Mouse (Mus musculus): ENCODE results near the gene Dgcr6.
"Not testable (repeated sequence)": the region's sequence is repeated elsewhere in the genome, so short reads cannot be mapped to it uniquely, and the experiment has no call there.

Dgcr6 gene

DNA sequence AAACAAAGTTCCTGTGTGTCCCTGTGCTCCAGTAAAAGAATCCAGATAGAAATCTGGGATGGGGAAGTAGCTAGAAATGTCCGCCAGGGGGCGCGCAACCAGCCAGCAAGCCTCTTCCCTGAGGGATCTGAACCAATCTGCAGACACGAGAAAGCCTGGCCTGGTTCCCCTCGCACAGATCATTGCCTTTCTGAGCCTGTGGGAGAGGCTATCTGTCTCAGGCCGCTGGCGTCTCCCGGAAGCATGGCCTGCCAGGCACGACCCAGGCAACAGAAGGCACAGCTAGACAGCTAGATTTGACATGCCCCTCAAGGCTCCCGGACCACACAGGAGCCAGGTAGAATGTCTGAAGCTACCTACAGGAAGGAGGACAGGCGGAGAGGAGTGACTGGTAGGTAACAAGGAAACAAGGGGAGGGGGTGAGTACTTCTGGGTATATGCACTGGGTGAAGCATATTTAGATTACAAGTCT lies at the start of gene Dgcr6:
TSS of gene Dgcr6 (plus strand) at position 130 of the 472 bp plus-strand sequence.
- peak; percentile 86 for ATAC-seq (ENCODE audit: insufficient number of reproducible peaks, low FRiP score, low TSS enrichment)

DNA sequence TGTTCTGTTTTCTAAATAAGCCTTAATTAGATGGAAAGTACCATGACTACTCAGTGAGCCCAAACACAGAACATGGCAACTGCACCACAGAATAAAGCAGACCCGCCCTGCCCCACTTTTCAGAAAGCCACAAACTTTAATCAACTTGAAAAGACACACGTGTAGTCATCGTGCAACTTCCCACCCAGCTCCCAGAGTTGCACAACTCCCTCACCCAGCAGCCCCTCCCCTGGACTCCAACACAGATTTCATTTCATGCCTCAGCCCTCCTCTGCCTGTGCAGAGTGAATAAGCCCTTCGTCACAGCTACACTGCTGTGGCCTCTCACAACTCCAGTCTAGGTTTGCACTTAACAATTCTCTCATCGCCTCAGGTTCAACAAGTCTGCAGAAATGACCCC lies 48.1 kb upstream of the Dgcr6 start:
- ATAC-seq (ENCODE audit: insufficient number of reproducible peaks, low FRiP score, low TSS enrichment) = no peak

DNA sequence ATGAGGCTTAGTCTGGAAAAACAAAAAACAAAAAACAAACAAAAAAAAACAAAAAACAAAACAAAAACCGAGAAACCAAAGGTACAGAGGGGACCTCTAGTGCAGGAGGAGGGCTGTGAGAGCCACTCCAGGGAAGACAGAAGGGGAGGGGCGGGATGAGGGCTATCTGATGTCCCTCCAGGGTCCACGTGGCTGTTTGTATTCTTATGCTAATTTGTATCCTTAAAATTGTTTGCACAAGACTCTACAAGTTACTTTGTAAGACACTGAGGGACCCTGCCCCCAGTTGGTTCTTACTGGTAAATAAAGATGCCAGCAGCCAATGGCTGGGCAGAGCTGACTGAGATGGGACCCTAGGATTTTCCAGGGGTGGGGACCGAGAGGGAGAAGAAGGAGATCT lies 45.6 kb upstream of the Dgcr6 start:
- no peak for ATAC-seq (ENCODE audit: insufficient number of reproducible peaks, low FRiP score, low TSS enrichment)

DNA sequence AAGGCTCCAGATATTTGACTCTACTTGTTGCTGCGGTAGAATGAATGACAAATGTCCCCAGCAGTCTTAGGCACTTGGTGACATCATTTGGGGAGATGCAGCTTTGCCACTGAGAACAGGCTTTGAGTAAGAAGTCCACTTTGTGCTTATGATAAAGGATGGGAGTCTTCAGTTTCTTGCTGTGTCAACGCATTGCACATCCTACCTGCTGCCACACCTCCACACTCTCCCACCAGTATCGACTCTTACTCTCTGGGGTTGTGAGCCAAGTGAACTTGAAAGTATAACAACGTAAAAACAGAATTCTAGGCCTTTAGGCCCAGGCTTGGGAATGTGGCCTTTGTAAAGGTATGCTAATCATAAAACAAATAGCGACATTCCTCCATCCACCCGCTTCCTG lies 41.6 kb upstream of the Dgcr6 start:
- ATAC-seq (ENCODE audit: insufficient number of reproducible peaks, low FRiP score, low TSS enrichment) = no peak

DNA sequence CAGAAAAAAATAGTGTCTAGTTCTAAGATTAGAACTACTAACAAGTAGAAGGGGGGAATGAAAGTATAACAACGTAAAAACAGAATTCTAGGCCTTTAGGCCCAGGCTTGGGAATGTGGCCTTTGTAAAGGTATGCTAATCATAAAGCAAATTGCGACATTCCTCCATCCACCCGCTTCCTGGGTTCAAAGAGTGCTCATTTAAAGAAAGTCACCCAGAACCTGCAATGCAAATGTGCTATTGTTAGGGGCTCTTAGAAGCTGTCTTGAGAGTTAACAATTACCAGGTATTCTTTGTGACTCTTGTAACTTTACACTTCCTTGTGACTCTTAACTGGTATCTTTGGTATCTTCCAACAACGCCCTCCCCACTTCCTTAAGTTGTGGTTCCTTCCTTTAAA lies 36.2 kb upstream of the Dgcr6 start:
- ATAC-seq (ENCODE audit: insufficient number of reproducible peaks, low FRiP score, low TSS enrichment) = not testable (repeated sequence)

DNA sequence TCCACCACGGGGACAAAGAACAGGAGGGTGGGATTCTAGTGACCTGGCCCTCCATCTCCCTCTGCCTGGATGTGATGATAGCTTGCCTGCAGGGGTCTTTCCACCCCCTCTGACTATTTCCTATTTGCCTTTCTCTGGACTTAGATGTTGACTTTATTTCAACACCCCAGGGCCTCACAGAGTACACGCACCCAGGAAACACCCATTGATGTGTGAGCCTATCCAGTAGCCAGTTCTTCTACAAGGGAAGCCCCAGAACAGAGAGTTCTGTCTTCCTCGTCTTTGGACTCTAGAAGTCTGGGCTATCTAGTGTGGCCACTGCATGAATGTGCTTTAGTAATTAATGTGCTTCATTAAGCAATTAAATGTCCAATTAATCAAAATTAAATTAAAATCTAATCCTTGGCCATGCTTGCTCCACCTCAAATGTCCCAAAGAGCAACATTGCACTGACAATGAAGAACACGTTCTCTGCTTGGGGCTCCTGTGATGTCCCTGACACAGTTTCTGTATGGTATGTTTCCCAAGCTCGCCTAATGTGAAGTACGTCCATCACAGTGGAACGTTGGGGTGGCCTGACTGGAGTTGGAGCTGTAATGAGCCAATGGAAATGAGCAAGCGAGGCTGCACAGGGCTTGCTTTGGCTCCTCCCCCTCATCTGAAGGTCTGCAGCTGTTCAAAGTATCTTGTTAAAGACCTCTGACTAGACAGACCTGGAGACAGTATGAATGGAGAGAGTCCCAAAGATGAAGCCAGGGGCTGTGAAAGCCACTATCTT lies 29.7 kb upstream of the Dgcr6 start:
- ATAC-seq (ENCODE audit: insufficient number of reproducible peaks, low FRiP score, low TSS enrichment) = no peak

DNA sequence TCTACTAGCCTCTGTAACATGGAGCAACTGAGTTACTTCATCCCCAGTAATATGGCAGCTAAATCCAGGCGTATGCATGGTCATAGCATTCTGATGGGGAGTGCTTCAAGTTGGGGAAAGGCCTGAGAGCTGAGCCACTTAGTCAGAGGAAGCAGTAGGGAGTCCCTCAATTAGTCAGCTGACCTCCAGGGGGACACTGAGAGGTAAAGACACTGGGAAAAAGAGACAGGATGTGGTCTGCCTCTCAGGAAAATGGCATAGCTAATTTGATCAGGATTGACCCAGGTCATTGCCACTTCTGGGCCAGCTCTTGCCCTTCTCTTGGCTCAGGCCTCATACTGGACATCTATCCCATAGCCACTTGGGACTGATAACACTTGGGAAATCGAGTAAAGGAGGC lies 25.3 kb upstream of the Dgcr6 start:
- ATAC-seq (ENCODE audit: insufficient number of reproducible peaks, low FRiP score, low TSS enrichment) = no peak

DNA sequence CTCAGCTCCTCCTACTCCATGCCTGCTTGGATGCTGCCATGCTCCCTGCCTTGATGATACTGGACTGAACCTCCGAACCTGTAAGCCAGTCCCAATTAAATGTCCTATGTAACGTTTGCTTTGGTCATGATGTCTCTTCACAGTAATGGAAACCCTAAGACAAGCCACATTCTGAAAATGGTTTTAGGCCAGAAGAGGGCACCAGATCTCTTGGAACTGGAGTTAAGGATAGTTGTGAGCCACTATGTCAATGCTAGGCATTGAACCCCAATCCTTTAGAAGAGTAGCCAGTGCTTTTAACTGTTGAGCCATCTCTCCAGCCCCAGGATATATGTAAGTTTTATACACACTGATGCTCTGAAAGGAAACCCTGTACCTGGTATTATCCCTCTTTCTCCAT lies 20.9 kb upstream of the Dgcr6 start:
- no peak for ATAC-seq (ENCODE audit: insufficient number of reproducible peaks, low FRiP score, low TSS enrichment)

DNA sequence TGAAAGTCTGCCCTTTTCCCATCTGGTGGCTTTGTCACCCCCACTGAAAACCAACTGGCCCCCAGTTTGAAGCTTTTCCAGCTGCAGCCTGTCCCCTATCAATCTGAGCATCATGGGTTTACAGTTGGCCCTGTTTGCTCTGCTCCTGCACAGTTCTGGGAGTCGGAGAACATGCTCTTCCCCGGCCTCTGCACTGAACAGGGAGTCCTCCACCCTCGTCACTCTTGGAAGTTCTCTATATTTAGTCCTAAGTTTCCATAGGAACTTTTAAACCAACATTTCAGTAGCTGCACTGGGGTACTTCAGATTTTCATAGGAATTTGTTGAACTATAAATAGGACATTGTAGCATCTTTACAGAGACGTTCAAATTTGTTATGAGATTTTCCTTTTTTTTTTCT lies 19.4 kb upstream of the Dgcr6 start:
- no peak for ATAC-seq (ENCODE audit: insufficient number of reproducible peaks, low FRiP score, low TSS enrichment)

DNA sequence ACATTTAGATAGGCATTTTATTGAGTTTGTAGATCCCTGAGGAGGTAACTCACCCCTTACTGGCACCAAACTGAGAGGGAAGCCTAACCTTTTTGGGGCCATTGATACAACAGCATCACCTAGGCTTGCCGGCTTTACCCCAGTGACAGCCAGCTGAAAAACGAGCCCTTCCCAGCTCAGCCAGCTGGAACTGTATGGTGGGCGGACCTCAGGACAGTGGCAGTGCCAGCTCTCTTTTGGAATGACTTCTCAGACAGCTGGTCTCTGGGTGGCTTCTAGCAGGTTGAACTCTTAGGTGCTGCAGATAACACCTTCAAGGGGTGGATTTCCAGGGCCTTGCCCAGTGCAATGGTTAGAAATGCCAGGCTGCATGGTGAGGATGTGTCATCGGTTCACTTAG lies 18.4 kb upstream of the Dgcr6 start:
- no peak for ATAC-seq (ENCODE audit: insufficient number of reproducible peaks, low FRiP score, low TSS enrichment)

DNA sequence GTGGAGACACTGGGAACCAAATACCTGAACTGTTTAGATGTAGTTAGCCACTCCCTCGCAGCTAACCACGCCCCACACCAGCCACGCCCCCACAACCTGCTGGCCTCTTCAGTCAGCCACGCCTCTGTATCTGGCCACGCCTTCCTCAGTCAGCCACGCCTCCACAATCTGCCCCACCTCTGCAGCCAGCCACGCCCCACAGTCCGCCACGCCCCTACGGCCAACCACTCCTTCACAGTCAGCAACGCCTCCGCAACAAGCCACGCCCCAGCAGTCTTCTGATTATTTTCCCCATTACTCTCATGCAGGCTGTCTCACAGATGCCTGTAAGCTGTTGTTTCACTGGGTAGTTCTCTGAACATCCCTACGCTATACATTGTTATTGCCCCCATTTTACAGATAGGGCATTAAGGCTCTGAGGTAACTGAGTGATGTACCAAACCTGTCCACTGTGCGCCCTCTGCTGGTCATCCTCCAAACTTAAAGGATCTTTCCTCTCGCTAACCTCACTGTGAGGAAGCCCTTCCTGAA lies 16.2 kb upstream of the Dgcr6 start:
- ATAC-seq (ENCODE audit: insufficient number of reproducible peaks, low FRiP score, low TSS enrichment) = no peak

DNA sequence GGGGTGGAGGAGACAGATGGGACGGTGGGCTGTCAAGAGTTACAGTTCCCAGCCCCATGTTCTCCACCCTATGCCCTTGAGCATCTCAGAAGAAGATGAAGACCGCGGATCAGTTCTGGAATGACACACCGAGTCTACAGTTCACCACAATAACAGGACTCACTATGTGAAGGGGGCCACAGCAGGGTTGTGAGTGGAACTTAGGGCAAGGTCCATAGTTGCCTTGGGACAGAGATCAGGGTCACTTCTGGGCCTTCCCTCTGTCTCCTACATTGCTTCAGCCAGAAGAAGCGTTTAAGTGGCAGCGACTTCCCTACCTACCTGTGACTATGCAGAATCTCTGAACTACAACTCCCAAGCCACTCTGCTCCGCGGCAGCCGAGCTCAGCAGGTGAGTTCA lies 15.6 kb upstream of the Dgcr6 start:
- ATAC-seq (ENCODE audit: insufficient number of reproducible peaks, low FRiP score, low TSS enrichment) = no peak

DNA sequence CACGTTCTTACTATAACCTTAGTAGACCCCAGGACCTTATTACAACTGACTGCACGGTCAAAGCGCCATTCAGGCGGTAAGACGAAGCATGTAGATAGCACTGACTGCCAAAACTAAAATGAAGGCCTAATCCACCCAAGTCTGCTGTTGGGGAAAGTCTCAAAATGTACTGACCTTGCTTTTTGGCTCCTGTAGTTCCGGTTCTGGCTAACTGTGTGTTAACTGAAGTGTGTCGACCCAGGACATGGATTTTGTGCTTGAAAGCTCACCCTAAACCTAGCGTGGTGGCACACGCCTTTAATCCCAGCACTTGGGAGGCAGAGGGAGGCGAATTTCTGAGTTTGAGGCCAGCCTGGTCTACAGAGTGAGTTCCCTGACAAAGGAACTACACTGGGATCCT lies 7.7 kb upstream of the Dgcr6 start:
- no peak for ATAC-seq (ENCODE audit: insufficient number of reproducible peaks, low FRiP score, low TSS enrichment)

DNA sequence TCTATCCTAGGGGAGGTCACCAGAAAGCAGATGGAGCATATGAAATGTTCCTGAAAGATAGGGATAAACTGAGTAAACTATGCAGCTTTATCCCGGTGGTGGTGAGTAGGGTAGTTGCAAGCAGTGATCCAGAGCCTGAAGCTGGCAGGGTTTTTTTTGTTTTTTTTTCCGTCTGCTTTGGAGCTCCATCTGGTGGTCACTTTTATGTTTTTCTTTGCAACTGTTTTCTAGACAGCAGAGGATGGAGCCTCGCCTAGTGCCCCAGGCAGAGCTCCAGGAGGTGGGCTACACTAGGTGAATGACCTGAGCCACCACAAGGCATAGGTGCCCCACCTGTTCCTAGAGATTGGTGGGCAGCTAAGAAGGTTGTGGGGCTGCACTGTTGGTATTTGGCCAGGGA lies 5.0 kb upstream of the Dgcr6 start:
- ATAC-seq (ENCODE audit: insufficient number of reproducible peaks, low FRiP score, low TSS enrichment) = peak; percentile 38; the same call in 1 of the 2 replicates

DNA sequence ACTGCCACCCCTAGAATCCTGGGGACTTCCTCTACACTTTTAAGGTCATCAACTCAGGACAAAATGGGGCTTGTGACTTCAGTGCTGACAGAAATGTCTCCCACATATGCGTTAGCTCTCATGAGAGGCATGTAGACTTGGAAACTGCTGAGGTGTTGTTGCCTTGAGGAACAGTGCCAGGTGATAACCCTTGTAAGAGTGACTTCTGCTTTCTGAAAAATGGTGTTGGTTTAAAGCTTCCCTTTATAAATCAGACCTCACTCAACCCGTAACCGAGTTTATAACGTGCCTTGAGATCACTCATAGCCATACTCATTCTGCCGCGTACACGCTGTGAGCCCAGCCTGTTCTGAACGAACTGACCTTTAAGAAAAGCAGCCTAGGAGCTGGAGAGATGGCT lies 4.6 kb upstream of the Dgcr6 start:
- ATAC-seq (ENCODE audit: insufficient number of reproducible peaks, low FRiP score, low TSS enrichment) = no peak

DNA sequence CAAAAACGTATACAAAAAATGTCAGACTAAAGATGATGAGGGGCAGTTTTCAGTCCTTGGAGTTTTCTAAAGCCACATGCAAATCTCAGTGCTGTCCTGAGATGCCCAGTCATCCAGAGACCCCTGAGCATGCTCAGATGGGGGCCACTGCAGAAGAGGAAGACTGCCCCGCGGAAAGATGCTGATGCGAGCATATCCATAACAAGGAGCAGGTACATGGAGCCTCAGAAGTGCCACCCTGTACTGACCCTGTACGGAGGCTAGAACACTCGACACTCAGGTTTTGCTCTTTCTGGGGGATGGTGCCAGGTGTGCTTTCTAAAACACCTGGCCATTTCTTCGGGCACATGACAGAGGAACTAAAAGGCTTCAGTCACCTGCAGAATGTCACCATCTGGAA lies 338 bp upstream of the Dgcr6 start:
- 0 out of 2 replicates have a peak, but pooled peaks have one; percentile 13 for ATAC-seq (ENCODE audit: insufficient number of reproducible peaks, low FRiP score, low TSS enrichment)

DNA sequence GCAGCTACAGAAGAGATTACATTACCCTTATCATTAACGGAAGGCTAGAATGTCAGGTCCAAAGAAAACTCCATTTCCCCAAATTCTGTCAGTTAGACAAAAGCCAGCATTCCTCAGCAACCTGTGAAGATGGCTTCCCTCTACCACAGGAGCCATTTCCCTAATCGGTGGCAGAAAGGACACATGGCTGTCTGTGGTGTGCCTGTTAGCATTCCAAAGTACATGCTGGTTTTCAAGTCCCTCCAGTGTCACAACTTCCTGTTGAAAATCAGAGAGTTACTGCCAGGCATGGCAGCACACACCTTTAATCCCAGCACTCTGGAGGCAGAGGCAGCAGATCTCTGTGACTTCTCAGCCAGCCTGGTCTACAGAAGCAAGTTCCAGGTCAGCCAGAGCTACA lies 3.6 kb downstream of the Dgcr6 start:
- no peak for ATAC-seq (ENCODE audit: insufficient number of reproducible peaks, low FRiP score, low TSS enrichment)

DNA sequence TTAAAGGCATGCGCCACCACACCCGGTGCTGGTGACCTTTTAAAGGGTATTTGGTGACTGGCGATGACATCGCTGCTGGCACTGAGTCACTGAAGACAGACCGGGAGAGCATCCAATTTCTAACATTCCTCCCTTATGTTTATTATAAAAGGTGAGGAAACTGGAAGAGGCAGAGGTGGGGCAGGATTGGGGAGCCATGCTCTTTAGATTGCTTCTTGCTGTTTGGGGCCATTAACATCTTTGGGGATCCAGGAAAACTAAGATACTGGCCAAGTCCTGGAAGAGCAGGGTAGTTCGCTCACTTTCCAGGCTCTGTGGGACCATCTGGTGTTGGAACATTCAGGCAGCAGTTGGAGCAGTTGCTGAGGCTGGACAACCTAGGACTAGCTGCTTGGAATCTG lies 5.7 kb downstream of the Dgcr6 start:
- peak; percentile 57; the same call in 1 of the 2 replicates for ATAC-seq (ENCODE audit: insufficient number of reproducible peaks, low FRiP score, low TSS enrichment)

DNA sequence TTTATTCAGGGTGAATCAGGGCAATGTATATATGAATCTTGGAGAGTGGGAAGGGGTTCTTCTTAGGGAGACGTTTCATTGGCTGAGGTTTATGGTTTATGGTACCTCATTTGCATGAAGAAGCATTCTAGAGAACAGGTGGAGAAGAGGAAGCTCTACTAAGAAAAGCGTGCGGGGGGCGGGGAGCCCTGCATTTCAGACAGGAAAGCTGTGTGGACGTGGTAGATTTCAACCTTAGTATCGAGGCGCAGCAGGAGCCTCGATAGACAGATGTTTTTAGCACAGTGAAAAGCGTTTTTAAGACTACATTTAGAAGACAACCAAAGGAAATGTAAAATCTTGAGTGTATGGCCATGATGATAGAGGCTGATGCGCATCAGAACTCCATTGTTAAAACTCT lies 6.6 kb downstream of the Dgcr6 start:
- no peak for ATAC-seq (ENCODE audit: insufficient number of reproducible peaks, low FRiP score, low TSS enrichment)

DNA sequence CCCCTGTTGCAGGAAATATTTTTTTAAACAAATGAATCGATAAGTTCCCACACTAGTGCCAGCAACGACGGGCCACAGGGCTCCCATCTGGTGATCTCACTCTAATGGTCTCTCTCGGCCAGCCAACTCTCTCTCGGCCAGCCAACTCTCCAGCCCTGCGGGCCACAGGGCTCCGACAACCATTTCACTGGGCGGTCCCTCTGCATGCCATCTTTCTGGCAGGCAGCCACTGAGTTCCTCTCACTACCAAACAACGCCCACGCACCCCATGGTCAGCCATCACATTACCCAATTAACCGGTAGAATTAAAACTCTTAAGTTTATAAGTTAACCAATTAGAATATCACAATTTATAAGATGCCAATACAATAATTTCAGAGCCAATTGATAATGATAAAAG lies 8.5 kb downstream of the Dgcr6 start:
- ATAC-seq (ENCODE audit: insufficient number of reproducible peaks, low FRiP score, low TSS enrichment) = no peak

DNA sequence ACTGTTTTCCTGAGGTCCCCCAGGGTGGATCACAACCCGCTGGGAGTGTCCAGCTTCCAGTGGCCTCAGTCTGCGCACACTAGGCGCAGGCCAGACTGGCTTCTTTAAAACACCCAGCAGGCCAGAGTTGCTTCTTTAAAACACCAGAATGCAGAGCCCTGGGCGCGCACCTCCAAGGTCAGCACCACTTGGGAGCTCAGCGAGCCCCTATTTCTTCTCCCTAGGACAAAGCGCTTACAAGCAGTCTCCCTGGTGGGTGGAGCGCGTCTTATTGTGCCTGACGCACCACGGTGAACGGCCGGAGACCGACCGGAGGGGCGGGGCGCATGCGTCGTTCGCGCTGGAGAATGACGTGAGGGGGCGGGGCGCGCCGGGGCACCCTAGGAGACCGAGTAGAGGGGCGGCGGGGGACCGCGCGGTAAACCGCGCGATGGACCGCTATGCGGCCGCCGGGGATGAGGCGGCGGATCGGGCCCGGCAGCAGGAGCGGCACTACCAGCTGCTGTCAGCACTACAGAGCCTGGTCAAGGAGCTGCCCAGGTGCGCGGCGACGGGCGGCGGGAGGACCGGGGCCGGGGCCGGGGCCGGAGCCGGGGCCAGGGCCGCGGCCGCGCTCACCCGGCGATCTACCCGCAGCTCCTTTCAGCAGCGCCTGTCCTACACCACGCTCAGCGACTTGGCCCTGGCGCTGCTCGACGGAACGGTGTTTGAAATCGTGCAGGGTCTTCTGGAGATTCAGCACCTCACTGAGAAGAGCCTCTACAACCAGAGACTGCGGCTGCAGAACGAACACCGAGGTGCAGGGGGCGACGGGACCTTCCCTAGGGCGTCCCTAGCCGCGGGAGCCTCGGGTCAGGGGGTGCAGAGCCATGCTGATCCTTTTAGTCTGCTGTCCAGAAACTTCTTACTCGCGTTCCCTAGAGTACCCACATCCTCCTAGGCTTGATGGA lies 13.7 kb downstream of the Dgcr6 start:
- peak; percentile 80 for ATAC-seq (ENCODE audit: insufficient number of reproducible peaks, low FRiP score, low TSS enrichment)

Data from cerebellum, adult (tissue).